Mouse (Mus musculus) T-helper 1 cell (primary cell): ENCODE results near the gene Map3k5.

ENCODE experiments used
- in situ Hi-C: fragments of 300-600 bp; cut with MboI, MseI; formaldehyde crosslinking; loops from one replicate; pipeline ENCODE4 v1.15.1; 2025; ENCODE audit warnings: high pct_unique_total_duplicates

Gene Map3k5

DNA sequence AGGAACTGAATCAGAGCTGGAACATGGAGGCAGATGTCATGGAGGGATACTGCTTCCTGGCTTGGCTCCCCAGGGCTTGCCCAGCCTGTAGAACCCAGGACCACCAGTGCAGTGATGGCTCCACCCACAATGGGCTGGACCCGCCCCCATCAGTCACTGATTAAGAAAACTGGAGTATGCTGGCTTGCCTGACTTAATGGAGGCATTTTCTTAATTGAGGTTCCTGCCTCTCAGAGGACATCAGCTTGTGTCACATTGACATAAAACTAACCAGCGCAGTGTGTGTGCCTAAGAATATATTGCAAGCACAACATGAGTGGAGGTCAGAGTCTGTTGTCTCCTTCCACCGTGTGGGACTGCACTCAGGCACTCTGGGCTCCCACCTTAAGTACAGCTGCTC, 158.1 kb downstream of the Map3k5 start:
- in situ Hi-C loops, result loop anchor here (10.0 kb wide), 1 partner anchor 628 kb away; no protein-coding TSS in a partner anchor

GRCm38 (mm10) chr10:20101456-20101855, 167.2 kb downstream of the Map3k5 start:
- in situ Hi-C loops, result no loop called here

DNA sequence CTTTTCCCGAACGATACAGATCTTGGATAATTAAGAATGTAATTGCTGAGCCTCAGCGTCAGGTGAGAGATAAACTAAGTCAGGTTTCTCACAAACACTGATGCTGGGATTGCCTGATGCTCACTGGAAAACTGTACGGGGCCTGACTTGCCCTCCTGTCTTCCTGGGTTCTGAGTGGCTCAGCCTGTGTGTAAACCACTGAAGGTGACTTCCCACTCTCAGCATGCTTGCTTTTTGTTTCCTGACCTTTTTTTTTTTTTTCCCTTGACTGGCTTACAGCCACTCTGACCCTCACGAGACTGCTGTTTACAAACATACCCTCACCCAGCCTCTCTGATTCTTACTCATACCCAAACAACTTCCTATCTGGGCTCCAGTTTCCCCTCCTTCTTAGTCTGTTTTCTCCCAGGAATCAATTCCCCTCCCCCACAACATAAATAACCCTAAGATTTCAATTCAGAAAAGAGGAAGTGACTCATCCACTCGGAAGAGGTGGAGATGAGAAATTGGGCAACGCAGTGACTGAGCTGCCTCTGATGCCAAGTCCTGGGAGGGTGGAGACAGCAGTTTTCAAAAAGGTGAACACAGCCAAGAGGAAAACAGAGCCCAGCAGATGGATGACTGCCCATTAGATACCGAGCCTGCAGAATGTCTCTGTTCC, 170.1 kb downstream of the Map3k5 start:
- in situ Hi-C loops, result no loop called here

DNA sequence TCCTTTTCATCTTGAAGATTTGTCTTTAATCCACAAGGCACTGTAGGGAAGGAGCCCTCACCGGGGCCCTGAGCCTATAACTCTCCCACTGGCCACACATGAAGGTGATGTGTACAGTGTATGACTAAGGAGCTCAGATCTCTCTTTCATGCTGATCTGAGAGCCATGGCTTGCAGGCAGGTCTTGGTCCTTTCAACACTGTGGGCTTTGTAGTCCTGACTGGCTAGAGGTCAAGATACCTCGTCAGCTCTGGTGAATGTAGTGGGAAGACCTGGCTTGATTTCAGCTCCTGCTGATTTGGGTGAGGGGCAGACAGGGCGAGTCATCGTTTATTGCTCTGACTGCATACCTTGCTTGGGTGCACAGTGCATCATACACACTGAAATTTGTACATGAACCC, 171.3 kb downstream of the Map3k5 start:
- in situ Hi-C loops, result no loop called here

- in situ Hi-C loops, result no loop called here
Measured at GRCm38 (mm10) chr10:20107031-20107430, 172.8 kb downstream of the Map3k5 start.

DNA sequence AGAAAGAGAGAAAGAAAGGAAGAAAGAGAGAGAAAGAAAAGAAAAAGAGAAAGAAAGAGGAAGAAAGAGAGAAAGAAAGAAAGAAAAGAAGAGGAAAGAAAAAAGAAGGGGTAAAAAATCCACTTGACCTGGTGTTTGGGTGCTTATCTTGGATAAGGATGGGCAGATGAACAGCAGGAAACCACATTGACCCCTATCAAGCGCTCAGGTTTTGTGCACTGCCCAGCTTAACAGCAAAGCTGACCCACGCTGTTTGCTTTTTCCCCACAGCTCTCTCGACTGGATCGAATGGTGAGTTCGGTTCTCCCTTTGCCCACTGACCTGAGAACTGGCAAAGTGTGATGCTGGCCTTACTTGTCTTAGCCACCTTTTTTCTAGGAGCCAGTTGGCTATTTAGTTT, 177.2 kb downstream of the Map3k5 start:
- in situ Hi-C loops, result no loop called here

DNA sequence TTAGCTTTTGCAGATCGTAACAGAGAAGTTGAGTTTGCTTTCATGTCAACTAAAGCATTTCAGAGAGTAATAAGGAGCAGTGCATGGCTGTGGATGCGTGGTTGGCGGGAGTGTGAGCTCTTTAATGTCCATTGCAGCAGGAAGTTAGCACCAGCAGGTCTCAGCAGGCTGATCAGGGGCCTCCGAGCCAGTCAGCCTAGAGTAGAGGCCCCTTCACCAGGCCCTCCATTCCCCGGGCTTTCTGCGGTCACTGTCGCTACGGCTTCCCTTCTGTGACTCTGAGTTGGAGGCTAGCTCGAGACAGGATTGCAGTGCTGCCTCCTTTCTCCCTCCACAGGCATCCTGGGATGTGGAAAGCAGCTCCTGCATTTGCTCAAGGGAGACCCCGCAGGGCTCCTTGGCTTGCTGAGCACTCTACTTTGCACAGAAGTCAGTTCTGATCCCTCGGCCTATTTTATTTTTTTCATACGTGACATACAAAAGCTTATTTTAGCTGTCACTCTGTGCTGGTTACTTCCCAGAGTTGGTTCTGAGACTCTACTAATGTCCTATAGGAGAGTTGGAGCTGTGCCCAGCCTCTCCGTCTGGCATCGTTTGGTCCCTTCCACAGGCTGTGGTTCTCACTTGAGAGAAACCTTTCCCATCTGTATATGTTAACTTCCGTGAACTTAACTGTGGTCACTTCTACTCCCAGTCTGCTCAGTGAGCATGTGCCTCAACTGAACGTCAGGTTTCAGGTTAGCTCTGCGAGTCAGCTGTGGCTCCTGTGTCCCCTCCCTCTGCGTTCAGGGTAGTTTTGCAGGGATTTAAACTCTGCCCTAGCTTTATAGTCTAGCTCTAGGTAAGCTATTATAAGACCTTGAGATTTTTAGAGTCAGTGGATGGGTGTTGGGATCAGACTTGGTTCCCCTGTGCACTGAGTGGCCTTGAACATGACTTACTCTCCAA, 178.0 kb downstream of the Map3k5 start:
- in situ Hi-C loops, result no loop called here

DNA sequence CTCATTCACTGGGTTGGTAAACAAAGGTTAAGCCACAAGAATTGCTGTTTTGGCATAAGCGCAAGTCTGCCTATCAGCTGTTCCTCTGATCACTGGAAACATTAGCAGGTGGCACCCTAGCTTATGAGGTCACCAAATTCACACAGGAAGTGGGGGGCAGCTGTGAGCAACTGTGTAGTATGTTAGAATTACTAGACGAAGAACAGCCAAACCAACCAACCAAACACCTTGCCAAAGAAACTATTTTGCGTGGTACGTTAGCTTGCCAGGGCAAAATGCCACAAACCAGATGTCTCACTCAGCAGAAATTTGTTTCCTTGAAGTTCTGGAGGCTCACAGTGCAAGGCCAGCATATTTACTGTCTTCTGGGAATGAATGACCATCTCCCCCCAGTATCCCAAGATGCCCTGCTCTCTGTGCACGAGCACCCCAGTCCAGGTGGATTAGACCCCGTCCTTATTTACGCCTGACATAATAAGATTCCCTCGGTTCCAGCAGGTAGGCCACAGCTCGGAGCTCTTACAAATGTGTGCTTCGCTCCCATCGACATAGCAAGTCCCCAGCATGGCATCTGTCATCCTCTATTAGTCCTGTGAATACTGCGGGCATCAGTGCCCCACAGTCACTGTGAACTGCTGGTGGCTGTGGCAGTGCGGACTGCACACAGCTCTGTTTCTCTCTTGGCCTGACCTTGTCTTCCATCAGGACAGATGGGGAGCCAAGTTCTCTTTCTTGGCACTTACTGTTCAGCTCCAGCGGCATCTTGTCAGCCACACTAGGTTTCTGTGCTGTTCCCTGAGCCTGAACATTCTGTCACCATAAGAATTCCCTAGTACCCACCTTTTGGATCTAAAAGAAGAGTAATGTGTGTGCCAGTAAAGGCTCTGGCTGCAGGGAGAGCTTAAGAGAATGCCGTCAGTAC, 185.5 kb downstream of the Map3k5 start:
- in situ Hi-C loops, result no loop called here

DNA sequence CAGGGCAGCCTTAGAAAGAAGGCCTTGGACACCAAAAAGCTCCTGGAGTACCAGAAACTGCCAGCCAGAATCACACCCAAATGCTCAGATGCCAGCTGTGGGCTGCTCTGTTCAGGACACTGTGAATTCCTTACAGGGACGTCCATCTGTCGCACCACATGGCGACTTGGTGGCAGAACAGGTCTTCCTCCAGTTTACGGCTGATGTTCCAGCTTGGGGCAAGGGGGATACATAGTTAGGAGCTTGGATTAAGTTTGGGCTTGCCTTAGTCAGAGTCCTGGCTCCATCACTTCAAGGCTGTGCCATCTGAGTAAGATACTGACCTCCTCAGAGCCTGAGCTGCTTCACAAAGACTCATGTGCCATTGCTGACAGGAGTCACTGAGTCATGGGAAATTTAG, 187.7 kb downstream of the Map3k5 start:
- in situ Hi-C loops, result no loop called here

GRCm38 (mm10) chr10:20123401-20123800, 189.1 kb downstream of the Map3k5 start:
- in situ Hi-C loops, result no loop called here

GRCm38 (mm10) chr10:20124576-20124975, 190.3 kb downstream of the Map3k5 start:
- in situ Hi-C loops, result no loop called here

- in situ Hi-C loops, result loop anchor here (5.0 kb wide), 1 partner anchor 208 kb away; no protein-coding TSS in a partner anchor
Measured at GRCm38 (mm10) chr10:20125226-20125625, 191.0 kb downstream of the Map3k5 start.

DNA sequence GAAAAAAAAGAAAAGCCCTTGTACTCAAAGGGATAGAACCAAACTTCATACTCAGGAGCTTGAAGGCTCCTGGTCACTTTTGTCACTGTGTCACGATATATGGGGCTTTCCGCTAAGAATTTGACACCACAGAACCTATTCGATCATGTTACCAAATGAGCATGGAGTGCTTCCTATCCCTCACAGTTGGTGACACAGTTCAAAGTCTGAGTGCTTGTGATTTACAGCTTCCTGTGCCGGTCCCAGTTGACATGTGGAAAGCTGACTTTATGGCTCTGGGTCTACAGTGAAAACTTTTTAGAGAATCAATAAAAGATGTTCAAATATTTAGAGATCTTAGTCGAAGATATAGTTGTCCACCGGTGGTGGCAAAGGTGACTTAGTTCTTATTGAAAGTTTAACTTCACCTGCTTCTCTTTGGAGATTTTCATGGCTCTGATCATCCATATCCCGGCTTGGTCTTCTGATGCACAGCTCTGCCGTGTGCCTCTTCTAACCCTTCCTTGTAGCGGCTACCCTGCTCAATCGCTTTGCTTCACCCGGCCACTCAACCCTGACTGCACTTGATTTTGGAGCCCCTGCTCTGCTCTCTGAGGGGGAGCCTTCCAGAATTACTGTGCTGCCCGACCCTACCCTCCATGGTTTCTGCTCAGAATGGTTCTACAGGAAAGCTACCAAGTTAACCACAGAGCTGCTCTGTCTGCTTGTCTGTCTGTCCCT, 198.8 kb downstream of the Map3k5 start:
- in situ Hi-C loops, result no loop called here

DNA sequence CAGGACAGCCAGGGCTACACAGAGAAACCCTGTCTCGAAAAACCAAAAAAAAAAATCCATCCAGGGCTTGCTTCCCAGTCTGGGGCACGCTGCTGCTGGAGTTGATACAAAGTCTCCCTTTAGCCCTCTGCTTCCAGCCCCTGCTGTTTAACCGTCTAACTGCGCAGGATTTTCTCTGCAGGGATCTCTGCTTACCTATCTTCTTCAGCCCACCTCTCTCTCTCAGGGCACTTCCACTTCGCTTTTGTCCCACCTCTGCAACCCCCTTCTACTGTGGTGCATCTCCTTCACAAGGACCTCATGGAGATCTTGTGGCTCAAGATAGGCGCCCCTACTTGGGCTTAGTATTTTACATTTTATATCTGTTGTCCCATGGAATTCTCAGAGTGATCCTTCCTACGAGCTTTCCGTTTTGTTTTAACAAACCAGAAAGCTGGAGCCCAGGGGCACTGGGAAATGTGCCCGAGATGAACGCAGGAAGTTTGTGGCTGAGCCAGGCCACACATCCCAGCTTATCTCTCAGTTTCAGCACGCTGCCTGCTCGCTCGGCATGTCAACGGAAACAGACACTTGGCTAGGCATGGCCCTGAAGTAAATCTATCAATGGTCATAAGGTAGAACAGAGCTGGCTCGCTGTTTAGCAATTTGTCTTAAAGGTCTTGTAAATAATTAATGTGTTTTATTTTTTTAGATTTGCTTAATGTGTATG, 201.2 kb downstream of the Map3k5 start:
- in situ Hi-C loops, result no loop called here

GRCm38 (mm10) chr10:20136505-20136904, 202.2 kb downstream of the Map3k5 start:
- in situ Hi-C loops, result no loop called here

GRCm38 (mm10) chr10:20141376-20141775, 207.1 kb downstream of the Map3k5 start:
- in situ Hi-C loops, result no loop called here

DNA sequence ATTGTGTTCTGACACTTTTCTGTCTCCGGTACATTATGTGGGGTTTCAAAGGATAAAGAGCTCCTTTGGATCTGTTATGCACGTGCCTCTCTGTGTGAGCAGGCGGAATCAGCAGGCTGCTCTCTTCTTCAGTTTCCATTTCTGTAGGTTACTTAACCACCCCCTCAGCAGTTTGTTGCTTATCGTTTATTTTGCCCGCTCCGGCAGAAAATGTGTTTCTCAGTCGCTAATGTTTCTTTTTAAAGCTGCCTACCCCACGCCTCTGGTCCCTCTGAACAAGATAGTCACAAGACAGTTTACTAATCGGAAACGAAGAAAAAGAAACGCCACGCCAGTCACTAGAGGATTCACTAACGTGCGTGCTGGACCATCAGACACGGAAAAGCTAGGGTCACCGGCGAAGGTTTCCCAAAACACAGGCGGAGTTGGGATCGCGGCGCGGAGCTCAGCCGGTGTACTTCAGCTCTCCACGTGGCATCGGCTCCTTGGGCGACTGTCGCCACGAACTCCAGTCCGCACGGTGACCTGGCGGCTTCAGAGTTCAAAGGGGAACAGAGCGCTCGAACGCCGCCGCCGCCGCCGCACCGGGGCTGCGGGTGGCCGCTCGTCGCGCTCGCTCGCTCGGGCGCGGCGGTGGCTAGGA, 214.0 kb downstream of the Map3k5 start, which contains the start of gene Map7:
TSS of gene Map7 (plus strand) at position 342 of the 643 bp plus-strand sequence.
- in situ Hi-C loops, result no loop called here

DNA sequence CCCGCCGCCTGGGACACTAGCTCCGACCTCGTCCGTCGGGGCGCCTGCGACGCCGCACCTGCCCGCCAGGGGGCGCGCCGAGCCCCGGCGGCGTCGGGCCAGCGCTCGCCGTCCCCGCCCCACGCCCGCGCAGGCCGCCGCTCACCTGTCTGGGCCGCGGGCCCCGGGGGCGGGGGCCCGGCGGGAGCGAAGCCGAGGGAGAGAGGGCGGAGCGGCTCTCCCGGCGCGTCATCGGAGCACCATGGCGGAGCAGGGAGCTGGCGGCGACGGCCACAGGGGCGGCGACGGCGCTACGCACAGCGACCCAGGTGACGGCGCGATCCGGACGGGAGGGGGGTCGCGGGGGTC, 214.5 kb downstream of the Map3k5 start:
- in situ Hi-C loops, result no loop called here

GRCm38 (mm10) chr10:20149121-20149834, 215.0 kb downstream of the Map3k5 start:
- in situ Hi-C loops, result no loop called here
